Mouse (Mus musculus): Measurements from ENCODE around the gene Usp30. TPM values are rescaled to one million over a fixed set of nuclear protein-coding genes. Genes with fewer than 3 reads are reported as not detected.

Gene Usp30
- polyA plus RNA-seq, 1 experiment from 2014 or later, result 10.8 TPM

- no peaks in the 10 kb centered on the region for H3K9me3 ChIP-seq (ENCODE audit: low read depth, low read length)
- H3K36me3 ChIP-seq (ENCODE audit: insufficient read depth), result peaks cover 38% of the 10 kb centered on the region; the same call in 1 of the 2 replicates
- no peak overlapping the region for H3K27ac ChIP-seq (ENCODE audit: low read depth)
- no peak for TF ChIP-seq CTCF (IDR thresholded peaks at IDR 0.05; ENCODE audit: low read depth)
- peaks cover 9% of the 10 kb centered on the region for H3K4me1 ChIP-seq (ENCODE audit: insufficient read depth)
- no peak overlapping the region for H3K9ac ChIP-seq
- ATAC-seq (ENCODE audit: insufficient read depth) (no peak), DNase-seq (no peak)
- WGBS, result 83% methylated on average over 1 of the region's 1 CpGs
- no peak overlapping the region for H3K4me2 ChIP-seq
- H3K4me3 ChIP-seq (ENCODE audit: low read depth, low read length), result no peak overlapping the region
- H3K27me3 ChIP-seq (ENCODE audit: insufficient read depth, low read length), result no peaks in the 10 kb centered on the region
Observed at GRCm38 (mm10) chr5:114102807-114103206, 37.5 kb downstream of the Usp30 start.

DNA sequence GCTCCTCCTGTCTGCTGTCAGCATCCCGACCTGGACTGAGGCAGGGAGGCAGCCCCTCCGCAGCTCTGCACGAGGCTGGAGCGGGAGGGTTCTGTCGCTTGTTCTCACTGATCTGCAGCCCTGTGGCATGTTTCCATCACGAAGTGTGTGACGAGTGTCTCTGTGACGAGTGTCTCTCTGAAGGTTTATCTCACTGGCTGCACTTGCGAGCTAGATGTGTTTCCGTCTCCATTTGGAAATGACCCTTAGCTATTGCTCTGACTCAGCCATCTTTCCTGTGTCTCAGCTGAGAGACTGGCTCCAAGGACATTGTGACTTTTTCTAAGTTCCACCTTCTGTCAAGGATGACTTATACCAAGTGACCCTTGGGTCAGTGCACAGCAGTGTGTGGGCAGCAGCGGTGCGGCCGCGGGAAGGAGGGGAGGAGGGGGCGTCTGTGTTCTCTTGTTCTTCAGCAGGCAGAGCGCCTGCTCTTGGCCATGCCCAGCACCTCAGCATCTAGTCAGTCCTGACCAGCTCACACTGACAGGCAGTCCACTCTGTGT lies 41.2 kb downstream of the Usp30 start:
- Histone ChIP-seq H3K9me3 (ENCODE audit: low read depth, low read length) (no peaks in the 10 kb centered on the region), H3K36me3 (ENCODE audit: insufficient read depth) (peaks cover 71% of the 10 kb centered on the region), H3K4me3 (ENCODE audit: low read depth, low read length) (no peak overlapping the region), H3K27ac (ENCODE audit: low read depth) (no peak overlapping the region), H3K9ac (no peak overlapping the region), H3K4me1 (ENCODE audit: insufficient read depth) (no peaks in the 10 kb centered on the region), H3K4me2 (no peak overlapping the region), H3K27me3 (ENCODE audit: insufficient read depth, low read length) (no peaks in the 10 kb centered on the region)
- ATAC-seq (ENCODE audit: insufficient read depth) (no peak), DNase-seq (no peak)
- TF ChIP-seq CTCF (IDR thresholded peaks at IDR 0.05; ENCODE audit: low read depth), result no peak
- WGBS, result 76% methylated on average over 16 of the region's 16 CpGs

DNA sequence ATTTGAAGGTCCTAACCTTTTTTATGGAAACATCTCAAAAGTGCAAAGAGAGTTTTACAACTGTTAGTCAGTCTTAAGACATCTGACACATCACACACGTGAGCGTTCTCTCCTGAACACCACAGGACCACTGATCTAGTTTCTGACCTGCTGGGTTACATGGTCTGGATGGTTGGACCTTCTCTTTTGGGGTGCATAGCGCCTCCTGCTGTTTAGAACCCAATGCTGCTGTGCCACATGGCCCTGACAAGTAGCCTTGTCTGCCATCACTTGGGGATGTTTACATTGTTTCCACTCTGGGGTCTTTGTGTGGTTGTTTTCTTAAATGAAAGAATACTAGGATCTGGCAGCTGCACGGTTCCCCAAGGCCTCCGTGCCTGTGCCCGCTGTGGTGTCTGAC lies 48.1 kb downstream of the Usp30 start:
- Histone ChIP-seq H3K4me2 (no peak overlapping the region), H3K4me1 (ENCODE audit: insufficient read depth) (no peaks in the 10 kb centered on the region), H3K27me3 (ENCODE audit: insufficient read depth, low read length) (no peaks in the 10 kb centered on the region), H3K9ac (no peak overlapping the region), H3K27ac (ENCODE audit: low read depth) (no peak overlapping the region), H3K4me3 (ENCODE audit: low read depth, low read length) (no peak overlapping the region), H3K36me3 (ENCODE audit: insufficient read depth) (peaks cover 76% of the 10 kb centered on the region), H3K9me3 (ENCODE audit: low read depth, low read length) (no peaks in the 10 kb centered on the region)
- ATAC-seq (ENCODE audit: insufficient read depth) (no peak), DNase-seq (no peak)
- TF ChIP-seq CTCF (IDR thresholded peaks at IDR 0.05; ENCODE audit: low read depth), result peak; percentile 41
- 70% methylated on average over 6 of the region's 6 CpGs for WGBS

GRCm38 (mm10) chr5:114115030-114115429 lies 49.8 kb downstream of the Usp30 start:
- Histone ChIP-seq H3K4me1 (ENCODE audit: insufficient read depth) (no peaks in the 10 kb centered on the region), H3K27me3 (ENCODE audit: insufficient read depth, low read length) (no peaks in the 10 kb centered on the region), H3K9me3 (ENCODE audit: low read depth, low read length) (no peaks in the 10 kb centered on the region), H3K4me3 (ENCODE audit: low read depth, low read length) (no peak overlapping the region), H3K4me2 (no peak overlapping the region), H3K9ac (no peak overlapping the region), H3K27ac (ENCODE audit: low read depth) (no peak overlapping the region), H3K36me3 (ENCODE audit: insufficient read depth) (peaks cover 67% of the 10 kb centered on the region)
- WGBS, result 69% methylated on average over 5 of the region's 5 CpGs
- no peak for DNase-seq
- no peak for ATAC-seq (ENCODE audit: insufficient read depth)
- TF ChIP-seq CTCF (IDR thresholded peaks at IDR 0.05; ENCODE audit: low read depth), result no peak

- no peak overlapping the region for H3K27ac ChIP-seq (ENCODE audit: low read depth)
- H3K4me2 ChIP-seq, result no peak overlapping the region
- ATAC-seq (ENCODE audit: insufficient read depth) (no peak), DNase-seq (no peak)
- peaks cover 71% of the 10 kb centered on the region for H3K36me3 ChIP-seq (ENCODE audit: insufficient read depth)
- TF ChIP-seq CTCF (IDR thresholded peaks at IDR 0.05; ENCODE audit: low read depth), result no peak
- no peaks in the 10 kb centered on the region for H3K9me3 ChIP-seq (ENCODE audit: low read depth, low read length)
- H3K4me1 ChIP-seq (ENCODE audit: insufficient read depth), result no peaks in the 10 kb centered on the region
- no peaks in the 10 kb centered on the region for H3K27me3 ChIP-seq (ENCODE audit: insufficient read depth, low read length)
- WGBS, result 77% methylated on average over 7 of the region's 7 CpGs
- no peak overlapping the region for H3K4me3 ChIP-seq (ENCODE audit: low read depth, low read length)
- no peak overlapping the region for H3K9ac ChIP-seq
Observed at GRCm38 (mm10) chr5:114116586-114116985, 51.3 kb downstream of the Usp30 start.

- ATAC-seq (ENCODE audit: insufficient read depth), result no peak
- WGBS, result 78% methylated on average over 4 of the region's 4 CpGs
- H3K36me3 ChIP-seq (ENCODE audit: insufficient read depth), result peaks cover 79% of the 10 kb centered on the region
- no peak overlapping the region for H3K4me3 ChIP-seq (ENCODE audit: low read depth, low read length)
- H3K9ac ChIP-seq, result no peak overlapping the region
- H3K9me3 ChIP-seq (ENCODE audit: low read depth, low read length), result no peaks in the 10 kb centered on the region
- H3K4me2 ChIP-seq, result no peak overlapping the region
- H3K27ac ChIP-seq (ENCODE audit: low read depth), result no peak overlapping the region
- no peaks in the 10 kb centered on the region for H3K27me3 ChIP-seq (ENCODE audit: insufficient read depth, low read length)
- no peak for DNase-seq
- no peak for TF ChIP-seq CTCF (IDR thresholded peaks at IDR 0.05; ENCODE audit: low read depth)
- no peaks in the 10 kb centered on the region for H3K4me1 ChIP-seq (ENCODE audit: insufficient read depth)
Observed at GRCm38 (mm10) chr5:114119806-114120205, 54.5 kb downstream of the Usp30 start.

DNA sequence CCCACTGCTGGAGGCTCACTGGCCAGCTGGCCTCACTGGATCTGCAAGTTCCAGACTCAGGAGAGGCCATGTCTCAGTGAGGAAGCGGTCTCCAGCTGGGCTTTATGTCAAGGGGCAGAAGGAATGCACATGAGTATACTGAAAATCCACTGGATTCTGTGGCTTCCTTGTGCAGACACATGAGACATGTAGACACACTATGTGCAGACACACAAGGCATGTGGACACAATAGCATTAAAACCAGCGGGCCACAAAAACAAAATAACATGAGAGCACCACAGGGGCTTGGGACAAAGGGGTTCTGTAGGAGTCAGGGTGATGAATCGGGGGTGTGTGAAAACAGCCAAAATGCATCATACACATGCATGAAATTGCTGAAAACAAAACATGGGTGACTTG lies 60.7 kb downstream of the Usp30 start:
- Histone ChIP-seq H3K36me3 (ENCODE audit: insufficient read depth) (peaks cover 34% of the 10 kb centered on the region), H3K9ac (no peak overlapping the region), H3K27ac (ENCODE audit: low read depth) (no peak overlapping the region), H3K4me1 (ENCODE audit: insufficient read depth) (no peaks in the 10 kb centered on the region), H3K4me3 (ENCODE audit: low read depth, low read length) (no peak overlapping the region), H3K27me3 (ENCODE audit: insufficient read depth, low read length) (no peaks in the 10 kb centered on the region), H3K4me2 (no peak overlapping the region), H3K9me3 (ENCODE audit: low read depth, low read length) (no peaks in the 10 kb centered on the region)
- TF ChIP-seq CTCF (IDR thresholded peaks at IDR 0.05; ENCODE audit: low read depth), result no peak
- WGBS, result 87% methylated on average over 3 of the region's 3 CpGs
- no peak for ATAC-seq (ENCODE audit: insufficient read depth)
- no peak for DNase-seq

Data from lung, embryonic 14.5 days (tissue).